Mouse (Mus musculus) kidney, embryonic 14.5 days (tissue): Measurements from ENCODE around the gene Pltp. TPM values are rescaled to one million over a fixed set of nuclear protein-coding genes. Genes with fewer than 3 reads are reported as not detected.

Experiments used
- ATAC-seq: fragments of 200-750 bp; cut with Nextera tagmentation; 2 replicates; pipeline ENCODE4 v1.8.0; 2017; ENCODE audit warnings: moderate number of reproducible peaks, mild to moderate bottlenecking, moderate TSS enrichment, moderate library complexity; ENCODE audit not compliant: low FRiP score, low TSS enrichment
- H3K27ac ChIP-seq: fragments of 300-500 bp; sonication (generic); 2 replicates; pipeline ENCODE4 v1.5.1; 2014; ENCODE audit warnings: low read depth, mild to moderate bottlenecking, low read length, moderate library complexity, mixed read lengths
- H3K27me3 ChIP-seq: fragments of 300-500 bp; sonication (generic); 2 replicates; pipeline ENCODE4 v1.6.1; 2014; ENCODE audit warnings: mild to moderate bottlenecking, low read length; ENCODE audit not compliant: control insufficient read depth, insufficient read depth
- H3K36me3 ChIP-seq: fragments of 300-500 bp; sonication (generic); 2 replicates; pipeline ENCODE4 v1.6.1; 2014; ENCODE audit warnings: low read length, mixed read lengths; ENCODE audit not compliant: control insufficient read depth, insufficient read depth
- H3K4me1 ChIP-seq: fragments of 300-500 bp; sonication (generic); 2 replicates; pipeline ENCODE4 v1.6.1; 2014; ENCODE audit warnings: low read length, mixed read lengths; ENCODE audit not compliant: control insufficient read depth, insufficient read depth
- H3K4me2 ChIP-seq: fragments of 300-500 bp; sonication (generic); replicated peaks from 2 replicates; pipeline ENCODE4 v1.6.1; 2014; ENCODE audit warnings: low read depth, mild to moderate bottlenecking, low read length
- H3K4me3 ChIP-seq: fragments of 300-500 bp; sonication (generic); 2 replicates; pipeline ENCODE4 v1.5.1; 2014; ENCODE audit warnings: mild to moderate bottlenecking, low read length
- H3K9ac ChIP-seq: fragments of 300-500 bp; sonication (generic); 2 replicates; pipeline ENCODE4 v1.6.1; 2014; ENCODE audit warnings: low read depth, mild to moderate bottlenecking, low read length, moderate library complexity
- H3K9me3 ChIP-seq: fragments of 300-500 bp; sonication (generic); 2 replicates; pipeline ENCODE4 v1.6.1; 2016; ENCODE audit warnings: low read length; ENCODE audit not compliant: control insufficient read depth
- WGBS: fragments of 180-500 bp; shearing (Covaris S2); extraction: QIAGEN DNeasy Blood & Tissue Kit; methylation state at CpG from one replicate; pipeline ENCODE4 v1.1.7; 2014; 5-methylcytosine and 5-hydroxymethylcytosine counted together
- polyA plus RNA-seq: library from polyadenylated mRNA; unstranded; fragments of >200 nt; fragmentation: Nextera tagmentation; extraction: Ambion mirVana; gene quantifications from 2 replicates; pipeline ENCODE4 v1.2.1, GENCODE M21; 2014

Gene Pltp
- polyA plus RNA-seq, 1 experiment from 2014 or later = 34.6 TPM

GRCm38 (mm10) chr2:164835164-164835563, 22.3 kb downstream of the Pltp start:
- Histone ChIP-seq H3K9me3 (no peaks in the 10 kb centered on the region), H3K4me3 (no peak overlapping the region), H3K4me2 (no peak overlapping the region), H3K4me1 (peaks cover 11% of the 10 kb centered on the region), H3K27me3 (no peaks in the 10 kb centered on the region), H3K36me3 (peaks cover 41% of the 10 kb centered on the region), H3K27ac (no peak overlapping the region), H3K9ac (no peak overlapping the region)
- no peak for ATAC-seq
- over 99% methylated on average over 4 of the region's 4 CpGs for WGBS

- Histone ChIP-seq H3K27ac (no peak overlapping the region), H3K4me3 (peak overlapping the region; percentile 63), H3K4me1 (peaks cover 11% of the 10 kb centered on the region), H3K9me3 (no peaks in the 10 kb centered on the region), H3K36me3 (peaks cover 35% of the 10 kb centered on the region), H3K27me3 (no peaks in the 10 kb centered on the region), H3K4me2 (peak overlapping the region; percentile 95), H3K9ac (peak overlapping the region; percentile 63)
- 41% methylated on average over 8 of the region's 8 CpGs for WGBS
- ATAC-seq = no peak
These were observed 23.0 kb downstream of the Pltp start for GRCm38 (mm10) chr2:164834531-164834930.

- Histone ChIP-seq H3K4me3 (peak within 1 kb of the TSS; percentile 63), H3K4me1 (peaks cover 11% of the 10 kb centered on the region), H3K4me2 (peak within 1 kb of the TSS; percentile 95), H3K9ac (peak within 1 kb of the TSS; percentile 63), H3K9me3 (no peaks in the 10 kb centered on the region), H3K27ac (peak within 1 kb of the TSS; percentile 83), H3K27me3 (no peaks in the 10 kb centered on the region), H3K36me3 (peaks cover 27% of the 10 kb centered on the region)
- WGBS = under 1% methylated on average over 31 of the region's 31 CpGs
- peak; percentile 68 for ATAC-seq
These were observed 24.1 kb downstream of the Pltp start, which contains the start of gene Neurl2 for GRCm38 (mm10) chr2:164833314-164833959. Gene Neurl2, minus strand, starts transcription at chr2:164833456.

GRCm38 (mm10) chr2:164832748-164833301, 24.7 kb downstream of the Pltp start, which contains the start of gene Ctsa:
Gene Ctsa, plus strand, starts transcription at chr2:164832873.
- Histone ChIP-seq H3K4me3 (peak within 1 kb of the TSS; percentile 63), H3K4me1 (peaks cover 11% of the 10 kb centered on the region), H3K36me3 (peaks cover 23% of the 10 kb centered on the region), H3K4me2 (peak within 1 kb of the TSS; percentile 95), H3K27me3 (no peaks in the 10 kb centered on the region), H3K27ac (peak within 1 kb of the TSS; percentile 83), H3K9ac (peak within 1 kb of the TSS; percentile 63), H3K9me3 (no peaks in the 10 kb centered on the region)
- WGBS = under 1% methylated on average over 35 of the region's 35 CpGs
- ATAC-seq = peak; percentile 75

- Histone ChIP-seq H3K4me2 (peak overlapping the region; percentile 95), H3K27me3 (no peaks in the 10 kb centered on the region), H3K9me3 (no peaks in the 10 kb centered on the region), H3K36me3 (peaks cover 28% of the 10 kb centered on the region), H3K4me1 (peaks cover 11% of the 10 kb centered on the region), H3K4me3 (peak overlapping the region; percentile 63), H3K27ac (no peak overlapping the region), H3K9ac (peak overlapping the region; percentile 63)
- no peak for ATAC-seq
- WGBS = 66% methylated on average over 16 of the region's 16 CpGs
These were observed 25.3 kb downstream of the Pltp start for GRCm38 (mm10) chr2:164832032-164832747.

GRCm38 (mm10) chr2:164831029-164831428, 26.5 kb downstream of the Pltp start:
- ATAC-seq = no peak
- H3K27ac ChIP-seq = no peak overlapping the region
- no peak overlapping the region for H3K4me3 ChIP-seq
- peaks cover 29% of the 10 kb centered on the region for H3K36me3 ChIP-seq
- H3K9ac ChIP-seq = no peak overlapping the region
- no peaks in the 10 kb centered on the region for H3K9me3 ChIP-seq
- H3K4me1 ChIP-seq = peaks cover 11% of the 10 kb centered on the region
- H3K4me2 ChIP-seq = no peak overlapping the region
- H3K27me3 ChIP-seq = no peaks in the 10 kb centered on the region
- 74% methylated on average over 10 of the region's 10 CpGs for WGBS

- Histone ChIP-seq H3K4me3 (no peak overlapping the region), H3K9ac (no peak overlapping the region), H3K4me1 (peaks cover 4% of the 10 kb centered on the region; the same call in 1 of the 2 replicates), H3K27me3 (no peaks in the 10 kb centered on the region), H3K36me3 (peaks cover 38% of the 10 kb centered on the region), H3K27ac (no peak overlapping the region), H3K4me2 (no peak overlapping the region), H3K9me3 (no peaks in the 10 kb centered on the region)
- ATAC-seq = no peak
- 96% methylated on average over 1 of the region's 1 CpGs for WGBS
These were observed 28.4 kb downstream of the Pltp start for GRCm38 (mm10) chr2:164829090-164829489.

- Histone ChIP-seq H3K4me1 (peaks cover 10% of the 10 kb centered on the region), H3K27me3 (no peaks in the 10 kb centered on the region), H3K9ac (no peak within 1 kb of the TSS), H3K27ac (no peak within 1 kb of the TSS), H3K4me3 (no peak within 1 kb of the TSS), H3K9me3 (no peaks in the 10 kb centered on the region), H3K36me3 (peaks cover 38% of the 10 kb centered on the region), H3K4me2 (no peak within 1 kb of the TSS)
- no peak for ATAC-seq
- 87% methylated on average over 6 of the region's 6 CpGs for WGBS
These were observed 29.1 kb downstream of the Pltp start, which contains the start of gene Spata25 for GRCm38 (mm10) chr2:164828437-164828836. Gene Spata25, minus strand, starts transcription at chr2:164828537.
